Mouse (Mus musculus): Measurements from ENCODE around the gene Aqp1. TPM values are rescaled to one million over a fixed set of nuclear protein-coding genes. Genes with fewer than 3 reads are reported as not detected.

The Aqp1 gene
- 45.1 and 51.8 TPM in 2 replicates for polyA plus RNA-seq (2015; fragmentation: Nextera tagmentation; extraction: Ambion mirVana)

DNA sequence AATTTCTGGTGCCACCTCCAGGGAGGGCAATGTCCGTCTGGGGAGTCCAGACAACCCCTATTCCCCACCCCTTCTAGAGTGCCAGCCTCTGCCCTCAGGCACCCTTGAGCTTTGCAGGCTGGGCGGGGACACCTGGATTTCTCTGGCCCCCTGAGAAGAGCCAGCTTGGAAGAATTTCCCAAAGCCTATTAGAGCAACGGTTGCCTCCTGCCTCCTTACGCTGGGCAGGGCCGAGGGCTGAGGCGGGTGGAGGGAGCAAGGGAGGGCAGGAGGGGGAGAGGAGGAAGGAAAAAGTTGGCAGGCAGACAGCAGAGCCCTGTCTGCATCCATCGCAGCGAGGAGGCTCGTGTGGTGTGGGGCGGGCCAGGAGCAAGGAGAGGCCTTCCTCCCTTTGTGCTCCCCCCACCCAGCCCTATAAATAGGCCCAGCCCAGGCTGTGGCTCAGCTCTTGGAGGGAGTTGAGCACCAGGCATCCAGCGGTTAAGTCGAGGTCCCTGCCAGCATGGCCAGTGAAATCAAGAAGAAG, at the start of gene Aqp1:
TSS of gene Aqp1 (plus strand) at position 444 of the 526 bp plus-strand sequence.
- no peak for DNase-seq (ENCODE audit: low spot score)

DNA sequence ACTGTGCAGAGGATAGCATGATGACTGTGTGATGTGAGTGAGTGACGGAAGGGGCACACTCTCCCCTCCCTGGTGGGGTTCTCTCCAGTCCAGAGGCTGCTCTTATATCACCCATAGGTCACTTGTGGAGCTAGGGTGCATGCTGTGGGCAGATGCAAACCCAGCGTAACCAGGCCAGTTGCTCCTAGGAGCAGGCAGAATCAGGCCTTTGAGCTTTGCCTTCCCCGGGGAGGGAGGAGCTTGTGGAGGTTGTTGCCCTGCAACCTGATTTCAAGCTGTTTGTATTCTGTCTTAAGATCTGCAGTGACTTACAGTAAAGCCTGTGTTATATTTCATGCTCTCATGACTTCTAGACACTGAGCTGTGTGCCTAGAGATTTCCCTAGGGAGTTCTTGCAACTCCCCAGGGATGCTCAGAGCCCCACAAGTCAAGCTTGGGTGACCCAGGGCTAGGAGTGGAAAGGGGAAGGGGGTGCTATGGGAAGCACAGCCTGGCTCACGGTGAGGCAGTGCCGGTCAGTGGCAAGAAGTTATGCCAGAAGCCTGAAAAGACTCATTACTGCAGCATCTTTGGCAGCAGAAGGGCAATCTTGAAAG, 48.1 kb upstream of the Aqp1 start:
- DNase-seq (ENCODE audit: low spot score): no peak

DNA sequence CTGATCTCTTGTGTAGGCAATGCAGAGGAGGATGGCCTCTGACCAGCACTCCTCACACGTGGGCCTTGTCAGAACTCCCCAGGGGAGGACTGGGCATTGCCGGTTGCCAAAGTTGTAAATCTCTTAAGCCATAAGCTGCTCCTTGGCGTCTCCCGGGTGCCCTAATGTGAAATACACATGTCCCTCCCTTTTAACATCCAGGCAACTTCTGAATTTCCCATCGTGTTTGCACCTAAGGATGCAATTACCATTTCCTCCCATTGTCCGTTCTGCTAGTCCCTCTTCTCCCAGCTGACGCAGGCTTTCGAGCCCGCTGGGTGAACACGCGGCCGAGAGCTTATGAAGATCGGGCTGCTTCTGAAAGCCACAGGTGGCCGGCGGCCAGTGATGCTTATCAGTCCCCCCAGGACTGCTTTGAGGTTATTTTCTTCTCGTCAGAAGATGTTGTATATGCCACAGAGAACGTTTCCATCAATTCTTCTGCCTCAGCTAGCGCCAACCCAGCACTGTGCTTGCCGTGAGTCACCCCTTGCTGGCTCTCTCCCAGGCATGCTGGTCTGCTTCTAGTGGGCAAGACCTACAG, 41.6 kb upstream of the Aqp1 start:
- DNase-seq (ENCODE audit: low spot score): no peak

DNA sequence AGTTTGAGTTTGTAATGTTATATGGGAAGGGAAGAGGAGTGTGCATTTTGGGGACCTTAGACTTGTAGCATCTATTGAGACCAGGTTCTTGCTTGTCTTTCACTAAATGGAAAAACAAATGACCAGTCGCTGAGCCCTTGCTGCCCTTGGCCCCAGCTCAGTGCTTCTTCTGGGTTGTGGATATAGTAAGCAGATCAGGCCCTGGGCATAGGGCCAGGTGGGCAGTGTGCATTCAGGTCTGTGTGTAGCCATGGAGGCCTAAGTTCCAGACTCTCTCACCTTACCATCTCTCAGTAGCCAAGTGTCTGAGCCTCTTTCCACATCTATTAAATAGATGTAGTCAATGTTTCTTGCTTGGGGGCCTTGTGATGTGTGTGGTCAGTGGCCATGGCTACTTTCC, 40.9 kb upstream of the Aqp1 start:
- DNase-seq (ENCODE audit: low spot score): no peak

DNA sequence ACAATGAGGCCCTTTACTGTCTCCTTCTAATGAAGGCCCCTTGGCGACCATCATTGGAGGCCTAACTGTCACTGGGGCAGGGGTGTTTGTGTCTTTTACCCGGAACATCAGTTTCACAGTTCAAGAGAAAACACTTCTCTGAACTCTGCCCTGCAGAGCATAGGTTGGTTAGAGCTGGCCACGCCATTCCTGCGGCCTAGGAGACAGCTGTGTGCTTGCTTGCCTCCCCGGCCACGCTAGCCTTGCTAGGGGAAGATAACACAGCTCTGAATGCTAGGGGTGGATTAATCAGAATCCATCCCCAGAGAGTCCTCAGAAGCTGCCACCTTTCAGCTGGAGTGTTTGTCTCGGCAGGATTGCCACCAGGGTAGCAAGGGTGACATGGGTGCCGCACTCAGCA, 36.8 kb upstream of the Aqp1 start:
- DNase-seq (ENCODE audit: low spot score): no peak

DNA sequence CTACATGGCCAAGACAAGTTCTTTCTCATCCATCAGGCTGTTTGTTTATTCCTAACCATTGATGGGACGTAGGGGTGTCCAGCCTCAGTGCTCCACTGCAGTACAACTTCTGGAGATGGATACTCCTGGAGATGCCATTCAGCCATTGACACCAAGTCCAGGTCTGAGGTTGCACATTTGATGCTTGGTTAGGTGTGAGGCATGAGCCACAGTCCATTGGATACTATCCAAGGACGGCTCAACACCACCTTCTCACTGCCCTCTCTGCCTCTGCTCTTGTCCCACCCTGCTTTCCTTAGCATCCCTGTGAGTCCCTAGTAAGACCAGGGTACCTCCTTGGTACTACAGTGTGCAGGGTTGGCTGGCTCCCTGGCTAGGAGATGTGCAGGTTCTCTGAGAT, 36.3 kb upstream of the Aqp1 start:
- no peak for DNase-seq (ENCODE audit: low spot score)

DNA sequence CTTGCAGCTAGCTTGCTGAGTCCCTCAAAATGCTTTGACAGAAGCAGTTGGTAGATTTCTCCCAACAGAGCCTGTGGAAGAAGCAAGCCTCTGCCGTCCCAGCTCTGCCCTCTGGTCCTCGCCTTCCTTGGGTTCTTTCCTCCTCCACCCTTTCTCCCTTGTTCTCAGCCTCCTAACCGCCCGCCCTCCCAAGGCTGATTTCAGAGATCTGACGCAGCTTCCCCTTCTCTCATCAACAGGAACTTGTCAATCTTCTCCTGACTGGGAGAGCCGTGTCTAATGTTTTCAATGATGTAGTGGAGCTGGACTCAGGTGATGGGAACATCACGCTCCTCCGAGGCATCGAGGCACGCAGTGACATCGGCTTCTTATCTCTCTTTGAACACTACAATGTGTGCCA, 35.5 kb upstream of the Aqp1 start:
- DNase-seq (ENCODE audit: low spot score): no peak

DNA sequence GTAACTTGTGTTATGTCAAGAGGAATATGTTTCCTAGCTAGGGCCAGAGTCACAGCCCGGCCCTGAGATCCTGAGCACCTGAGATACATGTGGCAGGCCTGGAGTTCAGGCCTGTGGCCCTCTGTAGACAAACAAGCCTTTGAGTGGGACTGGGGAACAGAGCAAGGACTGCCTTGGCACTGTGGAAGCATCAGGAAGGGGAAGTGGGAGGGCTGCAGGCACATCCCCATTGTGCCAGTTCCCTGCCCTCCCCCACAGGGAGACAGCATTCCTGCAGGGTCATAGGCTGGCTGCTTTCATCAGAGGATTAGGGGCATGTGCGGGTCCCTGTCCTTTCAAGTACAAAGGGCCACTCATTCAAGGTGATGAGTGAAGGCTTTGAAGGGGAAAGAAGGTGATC, 26.1 kb upstream of the Aqp1 start:
- no peak for DNase-seq (ENCODE audit: low spot score)

DNA sequence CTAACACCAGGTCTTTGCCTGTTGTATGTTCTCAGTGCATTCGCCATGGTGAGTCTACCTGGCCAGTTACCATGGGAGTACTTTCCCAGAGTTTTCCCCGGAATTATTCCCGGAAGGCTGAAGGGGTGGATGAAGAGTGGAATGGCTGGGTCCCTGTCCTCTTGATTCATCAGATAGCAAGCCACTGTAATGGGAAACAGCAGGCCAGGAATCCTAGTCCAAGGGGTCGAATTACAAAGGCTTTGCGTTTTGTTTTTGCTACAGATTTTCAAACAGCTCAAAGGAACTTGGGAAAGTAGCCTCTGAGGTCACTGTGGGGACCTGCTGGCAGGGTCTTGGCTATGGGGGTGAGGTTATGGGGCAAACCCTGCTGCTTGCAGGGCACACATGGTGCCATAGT, 24.3 kb upstream of the Aqp1 start:
- DNase-seq (ENCODE audit: low spot score): no peak

DNA sequence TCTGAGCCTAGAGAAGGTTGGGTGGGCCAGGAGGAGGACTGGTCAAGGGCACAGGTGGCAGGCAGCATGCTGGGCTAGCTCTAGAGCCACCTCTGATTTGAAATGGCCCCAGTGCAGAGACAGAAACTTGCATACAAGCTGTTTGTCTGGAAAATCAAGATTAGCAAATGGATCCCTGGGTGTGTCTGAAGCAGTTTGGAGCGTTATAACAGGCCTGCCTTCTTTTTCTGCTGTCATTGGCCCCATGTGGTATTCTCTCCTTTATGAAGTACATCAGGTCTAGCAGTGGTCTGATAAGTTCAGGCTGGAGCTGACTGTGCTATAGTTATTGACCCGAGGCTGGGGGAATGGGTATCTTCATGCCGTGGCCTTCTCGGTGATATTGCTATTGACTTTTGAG, 22.3 kb upstream of the Aqp1 start:
- DNase-seq (ENCODE audit: low spot score): no peak

DNA sequence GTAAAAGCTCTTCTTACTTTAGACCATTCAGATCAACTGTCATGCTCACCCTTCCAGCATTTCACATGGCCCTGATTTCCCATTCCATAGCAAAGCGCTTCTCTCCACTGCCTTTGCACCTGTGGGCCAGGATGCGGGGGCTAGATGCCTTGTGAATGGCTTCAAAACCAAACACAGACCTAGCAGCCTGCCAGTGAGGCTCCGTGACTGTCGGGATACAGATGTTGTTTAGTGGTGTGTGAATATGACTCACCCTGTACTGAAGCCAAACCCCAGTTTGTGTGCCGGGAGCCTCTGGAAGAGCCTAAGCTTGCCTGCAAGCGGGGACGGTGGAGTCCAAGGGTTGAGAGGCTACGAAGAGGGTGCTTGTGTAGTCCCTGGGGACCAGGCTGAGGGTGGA, 21.6 kb upstream of the Aqp1 start:
- no peak for DNase-seq (ENCODE audit: low spot score)

DNA sequence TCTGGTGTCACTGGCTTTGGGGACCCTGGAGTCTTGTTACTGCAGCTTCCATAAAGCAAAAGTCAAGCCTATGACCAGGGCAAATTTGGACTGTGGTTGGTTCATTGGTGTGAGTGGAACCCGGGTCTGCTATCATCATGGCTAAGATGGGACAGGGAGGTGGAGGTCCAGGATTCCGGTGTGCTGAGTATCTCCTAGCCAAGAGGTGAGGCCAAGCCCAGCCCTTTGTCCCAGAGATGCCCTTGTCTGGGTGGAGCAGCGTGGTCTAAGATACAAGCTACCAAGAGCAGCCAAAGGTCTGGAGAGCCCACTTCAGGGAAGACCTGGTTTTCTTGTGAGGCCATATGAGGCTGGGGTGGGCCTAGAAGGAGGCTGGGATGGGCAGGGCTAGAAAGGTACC, 17.6 kb upstream of the Aqp1 start:
- DNase-seq (ENCODE audit: low spot score): no peak

DNA sequence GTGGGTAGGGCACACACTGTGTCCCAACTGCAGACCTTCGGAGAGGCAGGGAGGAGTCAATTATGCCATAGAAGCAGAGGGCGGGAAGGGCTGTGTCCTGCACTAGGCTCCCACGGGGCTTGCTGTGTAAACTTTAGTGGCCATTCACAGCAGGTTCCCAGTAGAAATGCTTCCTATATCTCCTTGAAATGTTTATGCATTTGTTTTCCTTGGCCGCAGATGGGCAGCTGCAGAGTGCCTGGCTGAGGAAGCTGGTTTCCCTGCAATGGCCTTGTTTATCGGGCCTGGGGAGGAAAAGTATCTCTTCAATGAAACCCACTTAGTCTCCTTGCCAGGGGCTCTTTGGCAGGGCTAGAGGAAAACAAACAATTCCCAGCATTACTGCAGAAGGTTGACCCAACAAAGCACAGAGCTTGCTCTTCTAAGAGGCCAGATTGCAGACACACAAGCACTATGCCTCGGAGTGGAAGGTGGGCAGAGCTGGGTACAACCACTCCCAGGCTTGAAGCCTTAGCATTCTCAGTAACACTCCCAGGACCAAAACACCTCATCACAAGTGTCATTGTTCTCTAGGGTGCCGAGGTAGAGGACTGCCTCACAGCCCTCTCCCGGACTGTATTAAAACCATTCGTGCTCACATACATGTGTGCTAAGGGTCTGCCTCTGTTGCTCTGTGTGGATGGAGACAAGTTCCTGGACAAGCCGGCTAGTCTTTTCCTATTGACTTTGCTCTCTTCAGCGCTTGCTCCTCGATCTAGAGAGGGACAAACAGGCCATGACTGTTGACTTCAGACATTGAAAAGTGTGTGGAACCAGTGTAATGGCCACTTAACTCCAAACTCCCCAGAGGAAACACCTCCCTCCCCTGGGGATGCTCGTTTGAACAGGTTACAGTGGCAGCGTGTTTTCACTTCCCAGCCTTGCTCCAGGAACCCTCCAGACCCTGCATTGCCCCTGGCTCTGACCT, 16.4 kb upstream of the Aqp1 start:
- no peak for DNase-seq (ENCODE audit: low spot score)

DNA sequence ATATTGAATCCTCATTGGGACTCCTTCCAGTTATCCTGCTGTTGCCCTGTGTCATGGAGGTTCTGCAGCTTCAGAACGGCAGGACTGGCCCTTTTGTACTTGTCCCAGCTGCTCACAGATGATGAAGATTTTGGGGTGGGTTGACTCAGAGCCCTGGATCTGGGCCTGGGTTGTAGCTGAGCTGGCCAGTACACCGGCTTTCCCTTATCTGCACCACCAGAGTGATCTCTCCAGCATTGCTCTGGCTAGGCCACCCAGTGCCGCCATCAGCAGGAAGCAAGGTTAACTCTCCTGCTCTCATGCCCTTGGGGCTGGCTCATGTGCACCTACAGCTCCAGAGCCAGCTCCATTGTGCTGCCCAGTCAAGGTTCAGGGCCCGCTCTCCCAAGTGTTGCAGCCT, 15.3 kb upstream of the Aqp1 start:
- DNase-seq (ENCODE audit: low spot score): no peak

DNA sequence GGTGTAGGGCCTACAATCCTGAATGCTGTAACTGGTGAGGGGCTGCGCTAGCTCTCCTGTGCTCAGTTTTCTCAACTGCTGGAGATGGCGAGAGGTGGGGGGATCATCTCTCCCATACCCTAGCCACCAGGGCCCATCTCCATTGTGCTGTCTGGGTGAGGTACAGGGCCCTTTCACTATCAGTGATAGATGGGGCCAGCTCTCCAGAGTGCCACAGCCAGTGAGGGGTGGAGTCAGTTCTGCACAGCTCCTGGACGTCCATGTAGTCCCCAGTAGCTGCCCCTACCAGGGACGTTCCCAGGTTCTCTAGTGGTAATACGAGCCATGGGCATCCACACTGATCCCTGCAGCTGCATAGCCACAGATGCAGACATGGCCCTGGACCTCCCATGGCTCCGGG, 14.7 kb upstream of the Aqp1 start:
- no peak for DNase-seq (ENCODE audit: low spot score)

DNA sequence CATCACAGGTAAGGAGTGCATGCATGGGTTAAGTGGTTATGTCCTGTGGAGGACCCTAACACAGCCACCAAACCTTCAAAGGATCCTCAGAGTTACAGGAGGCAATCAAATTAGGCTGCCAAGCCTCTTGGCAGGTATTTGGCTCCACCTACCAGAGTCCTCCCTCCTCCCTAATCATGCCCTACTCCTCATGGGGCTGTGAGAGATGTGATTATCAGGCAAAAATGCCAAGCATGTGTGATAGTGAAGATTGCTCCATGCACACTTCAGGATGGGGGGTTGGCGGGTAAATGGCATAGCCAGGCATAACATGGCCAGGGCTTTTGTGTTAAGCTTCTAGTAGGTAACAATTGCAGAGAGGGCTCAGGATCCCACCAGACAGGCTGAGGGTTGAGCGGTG, 13.3 kb upstream of the Aqp1 start:
- DNase-seq (ENCODE audit: low spot score): no peak

DNA sequence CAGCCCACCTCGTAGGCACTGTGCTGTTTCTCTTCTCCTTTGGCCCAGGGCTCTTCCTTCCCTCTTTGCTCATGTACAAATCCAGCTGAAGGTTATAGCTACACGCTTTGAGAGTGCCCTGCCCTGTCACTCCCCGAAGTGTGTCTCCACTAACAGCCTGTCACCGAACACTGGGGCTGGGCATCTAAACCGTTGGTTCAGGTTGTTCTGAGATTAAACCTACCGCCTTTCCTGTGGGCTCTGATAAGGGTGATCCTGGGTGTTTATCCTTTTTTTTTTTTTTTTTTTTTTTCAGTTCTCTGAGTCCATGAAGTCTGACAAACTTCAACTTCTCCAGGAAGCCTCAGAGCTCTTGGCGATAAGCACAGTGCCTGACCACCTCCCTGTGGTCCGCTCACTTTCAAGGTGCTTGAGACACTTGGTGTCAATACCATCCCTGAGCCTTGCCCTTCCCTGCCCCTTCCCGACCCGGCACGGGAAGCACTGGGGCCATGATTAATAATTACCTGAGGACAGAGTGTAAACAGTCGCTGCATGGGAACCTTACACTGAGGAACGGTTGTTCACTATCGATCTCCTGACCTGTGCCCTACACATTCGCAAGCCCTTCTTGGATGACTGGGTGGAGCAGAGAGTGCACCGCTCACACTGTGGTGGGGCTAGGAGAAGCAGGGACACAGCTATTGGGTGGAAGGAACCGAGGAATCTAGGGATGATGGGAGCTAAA, 12.2 kb upstream of the Aqp1 start:
- no peak for DNase-seq (ENCODE audit: low spot score)

DNA sequence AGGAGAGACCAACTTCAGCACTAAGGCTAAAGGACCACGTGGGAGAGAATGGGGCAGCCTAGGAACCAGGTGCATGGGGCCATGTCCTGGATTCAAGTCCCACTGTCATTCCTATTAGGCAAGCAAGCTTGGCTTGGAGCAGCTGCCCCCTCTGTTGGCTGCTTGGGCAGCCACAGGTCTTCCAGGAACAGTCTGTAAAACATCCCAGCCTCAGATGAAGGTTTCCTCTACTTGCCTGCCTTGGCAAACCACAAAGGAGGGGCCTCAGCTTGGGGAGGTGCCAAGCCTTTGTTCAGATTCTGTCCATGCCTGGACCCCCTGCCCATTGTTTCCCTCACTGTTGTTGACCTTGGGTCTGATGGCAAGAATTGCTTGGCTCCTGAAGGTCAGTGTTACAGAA, 11.4 kb upstream of the Aqp1 start:
- no peak for DNase-seq (ENCODE audit: low spot score)

DNA sequence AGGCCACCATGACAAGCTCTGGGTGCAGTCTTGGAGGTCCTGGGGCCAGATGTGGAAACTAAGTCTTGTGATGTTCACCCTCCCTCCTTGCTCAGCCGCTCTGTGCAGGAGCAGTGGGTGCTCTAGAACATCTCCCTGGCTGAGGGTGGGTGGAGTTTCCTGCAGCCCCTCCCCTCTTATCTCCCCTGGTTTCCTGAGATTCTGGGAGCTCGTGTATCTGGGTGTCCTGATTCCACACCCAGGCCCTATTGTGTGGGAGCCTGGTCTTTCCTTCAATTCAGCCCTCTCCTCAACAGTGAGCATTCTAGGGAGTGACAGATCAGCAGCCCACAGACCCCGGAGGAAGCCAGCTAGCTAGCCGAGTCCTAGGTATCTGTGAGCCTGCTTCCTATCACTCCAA, 9.9 kb upstream of the Aqp1 start:
- no peak for DNase-seq (ENCODE audit: low spot score)

DNA sequence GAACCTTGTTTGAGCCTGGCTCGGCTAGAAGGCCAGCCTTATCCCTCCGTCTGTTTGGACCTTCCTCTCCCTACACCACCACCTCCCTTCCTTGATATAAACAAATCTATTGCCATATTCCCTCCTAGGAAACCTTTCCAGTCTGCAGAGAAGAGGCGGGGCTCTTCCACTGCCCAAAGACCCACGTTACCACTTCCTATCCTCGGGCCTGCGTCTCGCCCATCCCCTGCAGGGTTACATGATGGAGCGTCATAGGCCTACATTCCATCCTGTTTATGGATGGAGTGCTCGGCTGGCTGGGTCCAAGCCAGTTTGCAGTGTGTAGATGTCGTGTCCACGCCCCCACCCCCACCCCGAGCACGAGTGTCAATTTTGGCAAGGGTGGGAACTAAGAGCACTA, 8.9 kb upstream of the Aqp1 start:
- no peak for DNase-seq (ENCODE audit: low spot score)

DNA sequence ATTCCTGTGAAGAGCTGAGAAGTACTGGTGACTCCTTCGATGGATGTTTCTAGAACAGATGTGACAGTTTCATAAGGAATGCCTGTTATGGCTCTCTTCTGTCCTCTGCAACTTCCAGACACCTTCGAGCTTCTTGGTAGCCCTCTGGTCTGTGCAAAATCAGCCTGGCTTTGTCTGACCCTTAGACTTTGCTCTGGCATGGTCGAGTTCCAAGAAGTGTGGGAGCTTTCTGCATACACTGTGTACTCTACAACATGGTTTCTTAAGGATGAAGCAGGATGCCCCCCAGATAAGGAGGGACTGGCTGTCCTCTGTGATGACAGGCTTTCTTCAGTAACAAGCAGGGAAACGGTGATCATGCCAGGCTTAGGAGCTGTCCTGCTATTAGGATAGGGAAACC, 8.1 kb upstream of the Aqp1 start:
- DNase-seq (ENCODE audit: low spot score): no peak

DNA sequence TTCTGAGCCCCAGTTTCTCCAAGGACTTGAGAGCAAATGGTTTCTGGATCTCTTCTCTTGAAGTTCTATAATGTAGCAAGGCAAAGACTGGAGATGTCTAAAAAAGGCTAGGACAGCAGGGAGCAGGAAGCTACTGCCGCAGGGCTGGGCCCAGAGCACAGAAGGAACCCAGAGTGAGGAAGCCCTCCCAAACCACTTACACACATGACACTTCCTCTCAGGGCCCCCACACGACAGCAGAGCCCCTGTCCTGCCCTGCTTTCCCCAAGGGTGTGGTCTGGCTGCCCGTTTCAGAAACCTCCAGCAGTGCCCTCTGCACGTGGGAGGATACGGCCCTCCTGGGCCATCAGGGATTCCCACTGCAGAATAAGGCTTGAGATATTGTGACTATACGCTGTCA, 4.9 kb upstream of the Aqp1 start:
- peak; percentile 7 for DNase-seq (ENCODE audit: low spot score)
